Mouse (Mus musculus) heart, embryonic 14.5 days (tissue): ENCODE results near the gene Tmem135. TPM values are rescaled to one million over a fixed set of nuclear protein-coding genes. Genes with fewer than 3 reads are reported as not detected.
A peak's percentile ranks its signal among the peaks of the same experiment; 100 is the strongest.

Experiments
- ATAC-seq: fragments of 200-750 bp; cut with Nextera tagmentation; 2 replicates; pipeline ENCODE4 v1.8.0; 2017; ENCODE audit warnings: low read depth, moderate TSS enrichment; ENCODE audit not compliant: insufficient number of reproducible peaks, insufficient read depth, low FRiP score
- H3K27ac ChIP-seq, 2 experiments: fragments of 200-500 bp in 1 of 2; fragments of 300-500 bp in 1 of 2; sonication (generic) in 1 of 2; replicated peaks in 1 of 2; 2 replicates each; pipeline ENCODE4 v1.5.1; 2012 to 2014; ENCODE audit warnings: low read depth in 2 of 2, low read length in 2 of 2, control low read depth in 1 of 2, mild to moderate bottlenecking in 1 of 2, mixed read lengths in 1 of 2; ENCODE audit not compliant: control insufficient read depth in 1 of 2, insufficient read depth in 1 of 2
- H3K27me3 ChIP-seq: fragments of 300-500 bp; sonication (generic); 2 replicates; pipeline ENCODE4 v1.6.1; 2014; ENCODE audit warnings: mild to moderate bottlenecking, low read length, control low read depth; ENCODE audit not compliant: control insufficient read depth, insufficient read depth
- H3K36me3 ChIP-seq: fragments of 300-500 bp; sonication (generic); 2 replicates; pipeline ENCODE4 v1.6.1; 2014; ENCODE audit warnings: mild to moderate bottlenecking, control low read depth, low read length, mixed read lengths; ENCODE audit not compliant: control insufficient read depth, insufficient read depth
- H3K4me1 ChIP-seq, 2 experiments: fragments of 200-500 bp in 1 of 2; fragments of 300-500 bp in 1 of 2; sonication (generic) in 1 of 2; 2 replicates each; pipeline ENCODE4 v1.6.1; 2012 to 2014; ENCODE audit warnings: low read length in 2 of 2, control low read depth in 1 of 2, mixed read lengths in 1 of 2; ENCODE audit not compliant: control insufficient read depth in 2 of 2, insufficient read depth in 2 of 2
- H3K4me2 ChIP-seq: fragments of 300-500 bp; sonication (generic); 2 replicates; pipeline ENCODE4 v1.6.1; 2014; ENCODE audit warnings: mild to moderate bottlenecking, low read length
- H3K4me3 ChIP-seq, 2 experiments: fragments of 200-500 bp in 1 of 2; fragments of 300-500 bp in 1 of 2; sonication (generic) in 1 of 2; 2 replicates each; pipeline ENCODE4 v1.5.1; 2012 to 2014; ENCODE audit warnings: low read length in 2 of 2, mild to moderate bottlenecking in 2 of 2, control low read depth in 1 of 2, low read depth in 1 of 2, moderate library complexity in 1 of 2; ENCODE audit not compliant: control insufficient read depth in 1 of 2, insufficient read depth in 1 of 2
- H3K9ac ChIP-seq: fragments of 300-500 bp; sonication (generic); 2 replicates; pipeline ENCODE4 v1.6.1; 2014; ENCODE audit warnings: mild to moderate bottlenecking, low read length
- H3K9me3 ChIP-seq: fragments of 300-500 bp; sonication (generic); 2 replicates; pipeline ENCODE4 v1.6.1; 2016; ENCODE audit warnings: low read length, control low read depth; ENCODE audit not compliant: control insufficient read depth
- WGBS: fragments of 180-500 bp; shearing (Covaris S2); extraction: QIAGEN DNeasy Blood & Tissue Kit; methylation state at CpG from one replicate; pipeline ENCODE4 v1.1.7; 2014; 5-methylcytosine and 5-hydroxymethylcytosine counted together
- polyA plus RNA-seq: library from polyadenylated mRNA; unstranded; fragments of >200 nt; fragmentation: Nextera tagmentation; extraction: Ambion mirVana; gene quantifications from 2 replicates; pipeline ENCODE4 v1.2.1, GENCODE M21; 2014

Gene Tmem135
- polyA plus RNA-seq, 1 experiment from 2014 or later: 28.4 TPM

GRCm38 (mm10) chr7:89337711-89338349 lies 66.2 kb downstream of the Tmem135 start:
- Histone ChIP-seq H3K4me3 (peak overlapping the region; percentile 97 to 98), H3K27me3 (no peaks in the 10 kb centered on the region), H3K27ac (peak overlapping the region in 1 of 2 experiments; percentile 66; a peak in 3 of 4 replicates), H3K9me3 (no peaks in the 10 kb centered on the region), H3K4me2 (peak overlapping the region; percentile 89), H3K36me3 (0 out of 2 replicates have a peak, but pooled peaks cover 7% of the 10 kb centered on the region), H3K9ac (peak overlapping the region; percentile 97), H3K4me1 (peaks cover 0 to 26% of the 10 kb centered on the region in 2 experiments; a peak in 3 of 4 replicates)
- ATAC-seq: peak; percentile 51
- 24% methylated on average over 10 of the region's 10 CpGs for WGBS

GRCm38 (mm10) chr7:89336434-89336833 lies 67.6 kb downstream of the Tmem135 start:
- H3K27me3 ChIP-seq: no peaks in the 10 kb centered on the region
- peaks cover 0 to 26% of the 10 kb centered on the region in 2 experiments; a peak in 3 of 4 replicates for H3K4me1 ChIP-seq
- WGBS: 33% methylated on average over 1 of the region's 1 CpGs
- H3K4me2 ChIP-seq: peak overlapping the region; percentile 89
- H3K36me3 ChIP-seq: 0 out of 2 replicates have a peak, but pooled peaks cover 7% of the 10 kb centered on the region
- no peak overlapping the region for H3K9ac ChIP-seq
- H3K27ac ChIP-seq: no peak overlapping the region
- H3K9me3 ChIP-seq: no peaks in the 10 kb centered on the region
- no peak overlapping the region for H3K4me3 ChIP-seq
- ATAC-seq: no peak

GRCm38 (mm10) chr7:89335316-89335715 lies 68.7 kb downstream of the Tmem135 start:
- Histone ChIP-seq H3K4me1 (peaks cover 0 to 26% of the 10 kb centered on the region in 2 experiments; a peak in 3 of 4 replicates), H3K9me3 (no peaks in the 10 kb centered on the region), H3K4me2 (no peak overlapping the region), H3K9ac (no peak overlapping the region), H3K27me3 (no peaks in the 10 kb centered on the region), H3K27ac (no peak overlapping the region), H3K4me3 (no peak overlapping the region), H3K36me3 (0 out of 2 replicates have a peak, but pooled peaks cover 7% of the 10 kb centered on the region)
- ATAC-seq: no peak

GRCm38 (mm10) chr7:89329896-89330295 lies 74.1 kb downstream of the Tmem135 start:
- Histone ChIP-seq H3K36me3 (no peaks in the 10 kb centered on the region), H3K9ac (no peak overlapping the region), H3K27ac (no peak overlapping the region), H3K4me1 (peaks cover 0 to 17% of the 10 kb centered on the region in 2 experiments; a peak in 3 of 4 replicates), H3K4me3 (no peak overlapping the region), H3K9me3 (no peaks in the 10 kb centered on the region), H3K4me2 (no peak overlapping the region), H3K27me3 (no peaks in the 10 kb centered on the region)
- no peak for ATAC-seq
- WGBS: 96% methylated on average over 1 of the region's 1 CpGs

- H3K36me3 ChIP-seq: no peaks in the 10 kb centered on the region
- H3K9ac ChIP-seq: no peak overlapping the region
- H3K9me3 ChIP-seq: no peaks in the 10 kb centered on the region
- H3K27me3 ChIP-seq: no peaks in the 10 kb centered on the region
- H3K4me2 ChIP-seq: no peak overlapping the region
- ATAC-seq: no peak
- 79% methylated on average over 5 of the region's 5 CpGs for WGBS
- peaks cover 0 to 17% of the 10 kb centered on the region in 2 experiments; a peak in 3 of 4 replicates for H3K4me1 ChIP-seq
- no peak overlapping the region for H3K27ac ChIP-seq
- H3K4me3 ChIP-seq: no peak overlapping the region
Measured at GRCm38 (mm10) chr7:89327731-89328130, 76.3 kb downstream of the Tmem135 start.

- H3K4me2 ChIP-seq: no peak overlapping the region
- no peaks in the 10 kb centered on the region for H3K36me3 ChIP-seq
- H3K4me1 ChIP-seq: peaks cover 0 to 17% of the 10 kb centered on the region in 2 experiments; a peak in 3 of 4 replicates
- 17% methylated on average over 4 of the region's 4 CpGs for WGBS
- no peak overlapping the region for H3K27ac ChIP-seq
- no peaks in the 10 kb centered on the region for H3K9me3 ChIP-seq
- no peak overlapping the region for H3K4me3 ChIP-seq
- ATAC-seq: no peak
- no peaks in the 10 kb centered on the region for H3K27me3 ChIP-seq
- H3K9ac ChIP-seq: no peak overlapping the region
Measured at GRCm38 (mm10) chr7:89326761-89327160, 77.3 kb downstream of the Tmem135 start.

GRCm38 (mm10) chr7:89326202-89326601 lies 77.8 kb downstream of the Tmem135 start:
- H3K4me2 ChIP-seq: no peak overlapping the region
- H3K27ac ChIP-seq: no peak overlapping the region
- no peaks in the 10 kb centered on the region for H3K9me3 ChIP-seq
- ATAC-seq: no peak
- H3K4me1 ChIP-seq: peaks cover 0 to 17% of the 10 kb centered on the region in 2 experiments; a peak in 3 of 4 replicates
- no peaks in the 10 kb centered on the region for H3K36me3 ChIP-seq
- H3K4me3 ChIP-seq: no peak overlapping the region
- H3K27me3 ChIP-seq: no peaks in the 10 kb centered on the region
- H3K9ac ChIP-seq: no peak overlapping the region
- WGBS: 25% methylated on average over 5 of the region's 5 CpGs
